Mouse (Mus musculus): ENCODE measurements around the gene Olfr828. TPM values are rescaled to one million over a fixed set of nuclear protein-coding genes. Genes with fewer than 3 reads are reported as not detected.

The Olfr828 gene
- total RNA-seq (2021): not detected
- long read RNA-seq, experiment 1: 0 reads
- long read RNA-seq, experiment 2: 0 reads

DNA sequence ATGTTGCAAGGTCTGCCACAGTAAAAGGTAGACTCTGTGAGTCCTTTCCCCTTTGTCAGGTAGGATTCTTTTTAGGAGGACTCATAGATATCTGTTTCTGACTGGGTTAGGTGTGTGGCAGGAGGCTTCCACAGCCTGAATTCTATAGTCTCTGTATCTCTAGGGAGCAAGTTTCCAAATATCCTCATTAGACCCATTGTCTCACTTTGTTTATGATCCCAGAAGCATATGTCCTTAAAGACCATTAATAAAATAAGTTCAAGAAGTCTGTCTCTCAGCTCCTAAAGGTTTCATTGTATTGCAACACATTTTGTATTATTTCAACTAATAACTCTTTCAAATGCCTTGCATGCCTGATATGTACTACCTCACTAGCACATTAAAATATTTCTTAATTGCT is at the start of gene Olfr828:
Gene Olfr828, minus strand, starts transcription at position 101 of the 400 bp plus-strand sequence.
- DNase-seq (ENCODE audit: low spot score in 2 of 2): no peak

DNA sequence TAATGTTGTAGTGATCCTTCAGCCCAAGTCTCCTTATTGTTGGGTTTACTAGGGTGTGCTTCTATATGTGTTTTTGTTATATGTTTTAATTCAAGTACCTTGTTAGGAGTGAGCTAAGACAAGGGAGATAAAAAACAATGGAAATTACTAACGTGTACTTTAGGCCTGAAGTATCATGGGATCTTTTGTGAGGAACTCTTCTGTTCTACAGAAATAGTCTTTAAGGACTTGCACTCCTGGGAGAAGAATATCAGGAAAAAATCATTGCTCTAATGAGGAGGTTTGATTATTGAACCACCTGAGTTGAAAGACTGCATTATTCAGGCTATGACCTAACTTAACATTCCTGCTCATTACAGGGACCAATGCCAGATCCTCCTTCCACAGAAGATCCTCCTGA is 35.3 kb upstream of the Olfr828 start, which contains the start of gene Olfr829:
Gene Olfr829, plus strand, starts transcription at position 301 of the 400 bp plus-strand sequence.
- DNase-seq (ENCODE audit: low spot score in 2 of 2): no peak

GRCm38 (mm10) chr9:18785316-18785715 is 34.0 kb downstream of the Olfr828 start:
- DNase-seq (ENCODE audit: low spot score in 2 of 2): no peak

DNA sequence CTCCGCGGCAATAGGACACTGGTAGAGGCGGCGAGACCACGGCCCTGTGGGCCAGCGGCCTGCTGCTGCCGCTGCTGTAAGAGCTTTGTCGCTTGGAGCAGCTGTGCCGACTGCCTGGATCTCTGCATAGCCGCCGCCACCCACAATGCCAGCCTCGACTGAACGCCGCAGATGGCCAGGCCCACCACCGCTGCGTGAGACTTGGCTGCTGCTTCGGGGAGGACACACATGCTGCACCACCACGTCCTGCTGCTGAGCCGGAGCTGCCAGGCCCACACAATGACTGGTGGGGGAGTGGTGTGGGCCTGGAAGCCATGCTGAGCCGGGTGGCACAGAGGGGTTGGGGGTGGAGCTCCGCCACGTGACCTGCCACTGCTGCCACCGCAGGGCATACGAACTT is 39.9 kb downstream of the Olfr828 start:
- DNase-seq (ENCODE audit: low spot score in 2 of 2): peak; percentile 36 to 67

GRCm38 (mm10) chr9:18778981-18779380 is 40.3 kb downstream of the Olfr828 start:
- peak in 1 of 2 experiments; percentile 0 for DNase-seq (ENCODE audit: low spot score in 2 of 2)

Other genes starting within 250 kb of the Olfr828 start
- gene Muc16, start 145.0 kb downstream of the Olfr828 start, total RNA-seq (2021): not detected
- not detected for gene Olfr24, start 55.5 kb downstream of the Olfr828 start, total RNA-seq (2021)
- gene Olfr829, start 35.4 kb upstream of the Olfr828 start, total RNA-seq (2021): not detected
- gene Olfr830, start 55.2 kb upstream of the Olfr828 start, total RNA-seq (2021): not detected
- not detected for gene Olfr832, start 117.6 kb upstream of the Olfr828 start, total RNA-seq (2021)
- gene Olfr834, start 168.5 kb upstream of the Olfr828 start, total RNA-seq (2021): not detected
- not detected for gene Olfr835, start 213.2 kb upstream of the Olfr828 start, total RNA-seq (2021)

Measured in layer of hippocampus, postnatal 14 days (tissue).